Comparison of ENCODE assay signal across 19 mouse cellular contexts in the genomic region with DNA sequence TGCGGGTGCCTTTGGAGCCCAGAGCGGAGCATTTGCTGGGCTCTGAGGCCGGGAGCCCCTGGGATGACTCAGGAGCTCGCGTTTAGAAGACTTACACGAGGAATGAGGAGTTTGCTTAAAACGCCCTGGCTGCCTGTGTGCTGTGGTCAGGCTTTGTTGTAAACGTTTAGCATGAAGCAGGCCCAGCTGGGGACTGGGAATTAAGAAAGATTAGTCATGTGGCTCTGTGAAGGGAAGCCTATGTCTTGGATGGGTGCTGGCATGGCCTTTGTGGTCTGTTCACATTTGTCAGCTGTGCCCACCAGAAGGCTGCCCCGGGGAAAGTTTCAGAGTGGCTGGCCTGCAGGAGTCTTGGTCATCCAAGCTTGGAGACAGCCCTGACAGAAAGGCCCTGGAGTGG.
DNase-seq lines count a peak whose midpoint lies in the region; ATAC-seq and TF ChIP-seq lines count a peak whose summit lies in the region.
"Had no signal": no experiment of that assay in that cellular context is flagged by ENCODE, and none has a peak within 500 bp of the region (broad histone marks: within the 10 kb centered on the region; RNA-seq: fewer than 3 reads in every experiment).

No protein-coding gene starts in this region.

- no peak overlapping the region for H3K9ac ChIP-seq in midbrain, embryonic 12.5 days (replicated peaks)
- no peak overlapping the region for H3K9ac ChIP-seq in midbrain, postnatal 0 days (replicated peaks; ENCODE audit: low read length, poor library complexity, severe bottlenecking)
- no peak overlapping the region for H3K9ac ChIP-seq in stomach, postnatal 0 days (ENCODE audit: low read length)
- H3K9ac ChIP-seq: forebrain, embryonic 15.5 days; liver, embryonic 14.5 days; neural tube, embryonic 12.5 days had no signal

- no peak for TF ChIP-seq CTCF in midbrain, postnatal 0 days (IDR thresholded peaks at IDR 0.05)
- TF ChIP-seq CTCF in embryonic fibroblast, embryonic 13.5 days (IDR thresholded peaks at IDR 0.05; ENCODE audit: borderline replicate concordance, insufficient read depth, low read length): no peak
- no peak for TF ChIP-seq CTCF in stomach, postnatal 0 days (IDR thresholded peaks at IDR 0.05; ENCODE audit: low read depth)

- DNase-seq in midbrain, postnatal 0 days (ENCODE audit: low spot score): no peak
- DNase-seq in Muller cell, postnatal 12 days (ENCODE audit: inconsistent ontology term): peak; percentile 70
- no peak for DNase-seq in stomach, postnatal 0 days (ENCODE audit: low spot score)
- DNase-seq in heart, adult 9 months (ENCODE audit: low spot score in 2 of 2): no peak
- DNase-seq in lung, postnatal 4 days: no peak
- DNase-seq: adrenal gland, adult 2 months; cerebellum, adult 2 months; heart, adult 2 months; kidney, adult 8-10 months; kidney, postnatal 4 days; layer of hippocampus, postnatal 36 days; lung, postnatal 14 days; right cerebral cortex, adult 18-20 months had no signal

- no peaks in the 10 kb centered on the region for H3K36me3 ChIP-seq in midbrain, embryonic 12.5 days
- no peaks in the 10 kb centered on the region for H3K36me3 ChIP-seq in midbrain, postnatal 0 days (ENCODE audit: insufficient read depth, low read length)
- H3K36me3 ChIP-seq in stomach, postnatal 0 days (ENCODE audit: control insufficient read depth, insufficient read depth, low read length): no peaks in the 10 kb centered on the region
- H3K36me3 ChIP-seq: forebrain, embryonic 15.5 days; neural tube, embryonic 12.5 days had no signal

- TF ChIP-seq EP300 in stomach, postnatal 0 days (optimal IDR thresholded peaks at IDR 0.05): no peak

- WGBS in midbrain, embryonic 12.5 days: 43% methylated on average over 9 of the region's 9 CpGs
- WGBS in midbrain, postnatal 0 days: 30% methylated on average over 9 of the region's 9 CpGs
- 34% methylated on average over 9 of the region's 9 CpGs for whole genome bisulfite sequencing in stomach, postnatal 0 days

- ATAC-seq in midbrain, embryonic 12.5 days (ENCODE audit: low FRiP score, low read depth): no peak
- ATAC-seq in midbrain, postnatal 0 days (ENCODE audit: low FRiP score): no peak
- no peak for ATAC-seq in stomach, postnatal 0 days (ENCODE audit: low FRiP score, low TSS enrichment)
- ATAC-seq: forebrain, embryonic 15.5 days had no signal

- peak overlapping the region; percentile 20; the same call in 1 of the 2 replicates for H3K27ac ChIP-seq in midbrain, embryonic 12.5 days (replicated peaks)
- H3K27ac ChIP-seq in midbrain, postnatal 0 days (ENCODE audit: low read depth, low read length): no peak overlapping the region
- H3K27ac ChIP-seq in embryonic fibroblast, embryonic 13.5 days (ENCODE audit: insufficient read depth, low read length): peak overlapping the region; percentile 94
- peak overlapping the region; percentile 73 for H3K27ac ChIP-seq in stomach, postnatal 0 days (replicated peaks)
- H3K27ac ChIP-seq: forebrain, embryonic 15.5 days; heart, adult 2 months; liver, embryonic 14.5 days; neural tube, embryonic 12.5 days had no signal

- H3K27me3 ChIP-seq in midbrain, embryonic 12.5 days: peaks cover 16% of the 10 kb centered on the region
- H3K27me3 ChIP-seq in midbrain, postnatal 0 days (ENCODE audit: insufficient read depth, low read length): no peaks in the 10 kb centered on the region
- H3K27me3 ChIP-seq in stomach, postnatal 0 days (ENCODE audit: control insufficient read depth, insufficient read depth, low read length): no peaks in the 10 kb centered on the region
- H3K27me3 ChIP-seq: forebrain, embryonic 15.5 days; neural tube, embryonic 12.5 days had no signal

- TF ChIP-seq POLR2A in embryonic fibroblast, embryonic 13.5 days (IDR thresholded peaks at IDR 0.05; ENCODE audit: low read depth, low read length): no peak

- H3K4me2 ChIP-seq in midbrain, embryonic 12.5 days (replicated peaks): no peak overlapping the region
- H3K4me2 ChIP-seq in midbrain, postnatal 0 days (ENCODE audit: low read depth, low read length, poor library complexity, severe bottlenecking): no peak overlapping the region
- no peak overlapping the region for H3K4me2 ChIP-seq in stomach, postnatal 0 days (replicated peaks; ENCODE audit: low read depth)
- H3K4me2 ChIP-seq: forebrain, embryonic 15.5 days; midbrain, embryonic 11.5 days; neural tube, embryonic 12.5 days had no signal

- H3K4me3 ChIP-seq in midbrain, embryonic 12.5 days: no peak overlapping the region
- H3K4me3 ChIP-seq in midbrain, postnatal 0 days (ENCODE audit: low read depth, low read length): no peak overlapping the region
- no peak overlapping the region for H3K4me3 ChIP-seq in embryonic fibroblast, embryonic 13.5 days (ENCODE audit: insufficient read depth, low read length)
- no peak overlapping the region for H3K4me3 ChIP-seq in stomach, postnatal 0 days (ENCODE audit: low read depth, low read length)
- H3K4me3 ChIP-seq: forebrain, embryonic 15.5 days; heart, adult 2 months; neural tube, embryonic 12.5 days had no signal

- peaks cover 28% of the 10 kb centered on the region for H3K4me1 ChIP-seq in midbrain, embryonic 12.5 days
- H3K4me1 ChIP-seq in midbrain, postnatal 0 days (ENCODE audit: insufficient read depth, low read length): no peaks in the 10 kb centered on the region
- peaks cover 28% of the 10 kb centered on the region for H3K4me1 ChIP-seq in embryonic fibroblast, embryonic 13.5 days (ENCODE audit: control insufficient read depth, insufficient read depth, low read length)
- H3K4me1 ChIP-seq in stomach, postnatal 0 days (replicated peaks; ENCODE audit: control insufficient read depth, insufficient read depth): peaks cover 2% of the 10 kb centered on the region

- H3K9me3 ChIP-seq in midbrain, embryonic 12.5 days: 0 out of 2 replicates have a peak, but pooled peaks cover 4% of the 10 kb centered on the region
- H3K9me3 ChIP-seq in midbrain, postnatal 0 days (ENCODE audit: low read length): no peaks in the 10 kb centered on the region
- H3K9me3 ChIP-seq in stomach, postnatal 0 days (ENCODE audit: control insufficient read depth, low read length): no peaks in the 10 kb centered on the region
- H3K9me3 ChIP-seq: forebrain, embryonic 15.5 days; neural tube, embryonic 12.5 days had no signal
